Comparison of ENCODE assay signal across 1 mouse cellular context in the genomic region with DNA sequence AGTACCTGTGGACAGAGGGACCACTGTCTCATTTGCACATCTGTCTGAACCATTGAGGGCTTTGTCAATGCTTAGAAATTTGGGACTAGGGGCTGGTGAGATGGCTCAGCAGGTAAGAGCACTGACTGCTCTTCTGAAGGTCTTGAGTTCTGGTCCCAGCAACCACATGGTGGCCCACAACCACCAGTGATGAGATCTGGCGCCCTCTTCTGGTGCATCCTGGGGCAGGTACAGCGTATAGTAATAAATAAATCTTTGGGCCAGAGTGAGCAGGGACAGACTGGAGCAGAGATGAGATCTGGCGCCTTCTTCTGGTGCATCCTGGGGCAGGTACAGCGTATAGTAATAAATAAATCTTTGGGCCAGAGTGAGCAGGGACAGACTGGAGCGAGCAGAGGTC.
TF ChIP-seq lines count a peak whose summit lies in the region.

No protein-coding gene starts in this region.

TF ChIP-seq in MEL, 35 proteins besides CTCF, POLR2A, EP300 and RAD21:
- TF ChIP-seq SMC3 (IDR thresholded peaks at IDR 0.05; ENCODE audit: low read depth, low read length) (peak; percentile 37; the same call in 1 of the 2 replicates), ZC3H11A (IDR thresholded peaks at IDR 0.05; ENCODE audit: low read depth, low read length) (peak; percentile 29)
